Mouse (Mus musculus) bone marrow macrophage, adult 2 months (primary cell): Measurements from ENCODE around the gene Ino80d.

Experiments
- CTCF ChIP-seq: IDR thresholded peaks from 2 replicates; pipeline ENCODE4 v1.5.1; 2012; ENCODE audit warnings: low read depth, mild to moderate bottlenecking, low read length, moderate library complexity
- POLR2A ChIP-seq: IDR thresholded peaks from 2 replicates; pipeline ENCODE4 v1.6.1; 2012; ENCODE audit warnings: mild to moderate bottlenecking, low read depth, low read length, borderline replicate concordance

DNA sequence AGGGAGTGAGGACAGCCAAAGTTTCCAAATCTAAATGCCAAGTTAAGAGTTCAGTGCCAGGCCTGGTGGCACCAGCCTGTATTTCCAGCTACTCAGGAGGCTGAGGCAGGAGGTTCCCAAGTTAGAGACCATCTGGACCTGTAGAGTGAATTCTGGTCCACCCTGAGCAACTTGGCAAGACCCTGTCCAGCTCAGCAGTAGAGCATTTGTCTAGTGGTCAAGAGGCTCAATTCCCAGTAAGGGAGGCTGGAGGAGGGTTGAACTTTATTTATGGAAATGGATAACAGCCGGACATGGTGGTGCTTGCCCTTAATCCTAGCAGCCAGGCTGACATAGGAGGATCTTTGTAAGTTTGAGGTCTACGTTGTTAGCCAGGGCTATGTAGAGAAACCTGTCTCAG is 38.1 kb downstream of the Ino80d start:
- TF ChIP-seq CTCF (no peak), POLR2A (no peak)
